Mouse (Mus musculus) MEL (cell line): Measurements from ENCODE around the gene Preb. TPM values are rescaled to one million over a fixed set of nuclear protein-coding genes. Genes with fewer than 3 reads are reported as not detected.

Source experiments
- DNase-seq: peaks from one replicate; pipeline ENCODE4 v3.0.0; 2011; ENCODE audit warnings: low read depth, low spot score
- H3K27ac ChIP-seq: 2 replicates; pipeline ENCODE4 v1.5.1; 2012; ENCODE audit warnings: low read depth, mild to moderate bottlenecking, control low read depth, low read length, moderate library complexity; ENCODE audit not compliant: control insufficient read depth
- H3K27me3 ChIP-seq, 2 experiments: fragments of 150-350 bp in 1 of 2; sonication (generic) in 1 of 2; 2 replicates each; pipeline ENCODE4 v1.6.1; 2012; ENCODE audit warnings: low read length in 2 of 2, mild to moderate bottlenecking in 2 of 2, improper control_type of control experiment in 1 of 2, moderate library complexity in 1 of 2; ENCODE audit not compliant: insufficient read depth in 2 of 2, control insufficient read depth in 1 of 2
- H3K36me3 ChIP-seq, 2 experiments: 2 replicates each; pipeline ENCODE4 v1.6.1; 2012 to 2014; ENCODE audit warnings: low read length in 2 of 2, improper control_type of control experiment in 1 of 2, inconsistent platforms in 1 of 2, mild to moderate bottlenecking in 1 of 2; ENCODE audit not compliant: insufficient read depth in 2 of 2, control insufficient read depth in 1 of 2
- H3K4me1 ChIP-seq, 2 experiments: fragments of 150-350 bp in 1 of 2; sonication (generic) in 1 of 2; 2 replicates each; pipeline ENCODE4 v1.6.1; 2012; ENCODE audit warnings: low read length in 2 of 2, improper control_type of control experiment in 1 of 2, mild to moderate bottlenecking in 1 of 2; ENCODE audit not compliant: insufficient read depth in 2 of 2, control insufficient read depth in 1 of 2
- H3K4me3 ChIP-seq, 2 experiments: fragments of 150-350 bp in 1 of 2; sonication (generic) in 1 of 2; 2 replicates each; pipeline ENCODE4 v1.5.1; 2012; ENCODE audit warnings: low read depth in 2 of 2, low read length in 2 of 2, mild to moderate bottlenecking in 2 of 2, moderate library complexity in 2 of 2, control low read depth in 1 of 2, improper control_type of control experiment in 1 of 2; ENCODE audit not compliant: control insufficient read depth in 1 of 2, insufficient read depth in 1 of 2
- H3K79me2 ChIP-seq: 2 replicates; pipeline ENCODE4 v1.6.1; 2012; ENCODE audit warnings: mild to moderate bottlenecking, low read length, moderate library complexity; ENCODE audit not compliant: control insufficient read depth, poor library complexity, insufficient read depth
- H3K9ac ChIP-seq: 2 replicates; pipeline ENCODE4 v1.6.1; 2012; ENCODE audit warnings: low read depth, mild to moderate bottlenecking, control low read depth, low read length, moderate library complexity; ENCODE audit not compliant: control insufficient read depth, poor library complexity, severe bottlenecking
- H3K9me3 ChIP-seq: fragments of 150-350 bp; sonication (generic); replicated peaks from 2 replicates; pipeline ENCODE4 v1.6.1; 2012; ENCODE audit warnings: mild to moderate bottlenecking, low read length, improper control_type of control experiment, moderate library complexity; ENCODE audit not compliant: insufficient read depth
- CHD2 ChIP-seq: IDR thresholded peaks from 2 replicates; pipeline ENCODE4 v1.6.1; 2011; ENCODE audit warnings: low read length, improper control_type of control experiment
- CTCF ChIP-seq, 3 experiments: IDR thresholded peaks in 2 of 3; conservative IDR thresholded peaks in 1 of 3; 2 replicates each; pipeline ENCODE4 v1.5.1; 2011 to 2012; ENCODE audit warnings: low read length in 3 of 3, low read depth in 2 of 3, mild to moderate bottlenecking in 2 of 3, improper control_type of control experiment in 1 of 3, inconsistent platforms in 1 of 3, mixed read lengths in 1 of 3, moderate library complexity in 1 of 3; ENCODE audit not compliant: control insufficient read depth in 1 of 3, insufficient read depth in 1 of 3, poor library complexity in 1 of 3, severe bottlenecking in 1 of 3
- E2F4 ChIP-seq: IDR thresholded peaks from 2 replicates; pipeline ENCODE4 v1.6.1; 2011; ENCODE audit warnings: low read depth, low read length, improper control_type of control experiment, borderline replicate concordance
- ELF1 ChIP-seq: IDR thresholded peaks from 2 replicates; pipeline ENCODE4 v1.6.1; 2014; ENCODE audit warnings: low read depth, mild to moderate bottlenecking, inconsistent platforms, low read length, improper control_type of control experiment, moderate library complexity
- EP300 ChIP-seq, 2 experiments: IDR thresholded peaks; 2 replicates each; pipeline ENCODE4 v1.6.1; 2011; ENCODE audit warnings: improper control_type of control experiment in 2 of 2, low read length in 2 of 2, low read depth in 1 of 2, mild to moderate bottlenecking in 1 of 2
- ETS1 ChIP-seq: IDR thresholded peaks from 2 replicates; pipeline ENCODE4 v1.6.1; 2012; ENCODE audit warnings: low read depth, mild to moderate bottlenecking, inconsistent platforms, low read length, improper control_type of control experiment, moderate library complexity
- GABPA ChIP-seq: IDR thresholded peaks from 2 replicates; pipeline ENCODE4 v1.6.1; 2012; ENCODE audit warnings: low read depth, mild to moderate bottlenecking, inconsistent platforms, low read length, improper control_type of control experiment, moderate library complexity
- GATA1 ChIP-seq: IDR thresholded peaks from 2 replicates; pipeline ENCODE4 v1.6.1; 2011; ENCODE audit warnings: low read depth, low read length, improper control_type of control experiment
- HCFC1 ChIP-seq: IDR thresholded peaks from 2 replicates; pipeline ENCODE4 v1.6.1; 2012; ENCODE audit warnings: low read depth, mild to moderate bottlenecking, inconsistent platforms, low read length, improper control_type of control experiment, moderate library complexity
- KAT2A ChIP-seq: conservative IDR thresholded peaks from 2 replicates; pipeline ENCODE4 v1.6.1; 2012; ENCODE audit warnings: low read depth, low read length, improper control_type of control experiment, inconsistent platforms
- MAX ChIP-seq: IDR thresholded peaks from 2 replicates; pipeline ENCODE4 v1.6.1; 2011; ENCODE audit warnings: low read length, improper control_type of control experiment
- MAZ ChIP-seq: IDR thresholded peaks from 2 replicates; pipeline ENCODE4 v1.6.1; 2012; ENCODE audit warnings: low read depth, mild to moderate bottlenecking, inconsistent platforms, low read length, improper control_type of control experiment
- MXI1 ChIP-seq: IDR thresholded peaks from 2 replicates; pipeline ENCODE4 v1.6.1; 2011; ENCODE audit warnings: mild to moderate bottlenecking, low read depth, low read length, improper control_type of control experiment
- MYC ChIP-seq: IDR thresholded peaks from 2 replicates; pipeline ENCODE4 v1.6.1; 2011; ENCODE audit warnings: low read depth, mild to moderate bottlenecking, low read length, improper control_type of control experiment, moderate library complexity
- NELFE ChIP-seq: IDR thresholded peaks from 2 replicates; pipeline ENCODE4 v1.6.1; 2011; ENCODE audit warnings: low read depth, low read length, improper control_type of control experiment
- NRF1 ChIP-seq: IDR thresholded peaks from 2 replicates; pipeline ENCODE4 v1.6.1; 2014; ENCODE audit warnings: low read depth, mild to moderate bottlenecking, inconsistent platforms, low read length, improper control_type of control experiment, moderate library complexity; ENCODE audit not compliant: poor library complexity, insufficient read depth, severe bottlenecking
- POLR2A ChIP-seq, 2 experiments: IDR thresholded peaks; 2 replicates each; pipeline ENCODE4 v1.6.1; 2011 to 2012; ENCODE audit warnings: low read length in 2 of 2, mild to moderate bottlenecking in 2 of 2, control low read depth in 1 of 2, improper control_type of control experiment in 1 of 2, low read depth in 1 of 2, moderate library complexity in 1 of 2; ENCODE audit not compliant: control insufficient read depth in 1 of 2, insufficient read depth in 1 of 2, poor library complexity in 1 of 2
- POLR2AphosphoS2 ChIP-seq: IDR thresholded peaks from 2 replicates; pipeline ENCODE4 v1.6.1; 2011; ENCODE audit warnings: low read length, improper control_type of control experiment
- POLR2AphosphoS5 ChIP-seq: IDR thresholded peaks from 2 replicates; pipeline ENCODE4 v1.6.1; 2012; ENCODE audit warnings: low read depth, borderline replicate concordance, mild to moderate bottlenecking, inconsistent platforms, low read length, moderate library complexity, mixed read lengths
- RAD21 ChIP-seq: IDR thresholded peaks from 2 replicates; pipeline ENCODE4 v1.6.1; 2011; ENCODE audit warnings: mild to moderate bottlenecking, low read depth, low read length, improper control_type of control experiment
- SIN3A ChIP-seq: IDR thresholded peaks from 2 replicates; pipeline ENCODE4 v1.6.1; 2012; ENCODE audit warnings: low read length, improper control_type of control experiment, inconsistent platforms
- SMC3 ChIP-seq: IDR thresholded peaks from 2 replicates; pipeline ENCODE4 v1.6.1; 2011; ENCODE audit warnings: low read depth, low read length, improper control_type of control experiment
- TAL1 ChIP-seq: IDR thresholded peaks from 2 replicates; pipeline ENCODE4 v1.6.1; 2012; ENCODE audit warnings: mild to moderate bottlenecking, inconsistent platforms, low read length, moderate library complexity, mixed read lengths
- TBP ChIP-seq: IDR thresholded peaks from 2 replicates; pipeline ENCODE4 v1.8.0; 2011; ENCODE audit warnings: low read depth, low read length, improper control_type of control experiment
- TCF12 ChIP-seq: IDR thresholded peaks from 2 replicates; pipeline ENCODE4 v1.6.1; 2014; ENCODE audit warnings: low read depth, mild to moderate bottlenecking, inconsistent platforms, low read length, improper control_type of control experiment, moderate library complexity
- UBTF ChIP-seq: IDR thresholded peaks from 2 replicates; pipeline ENCODE4 v1.6.1; 2012; ENCODE audit warnings: low read depth, mild to moderate bottlenecking, inconsistent platforms, low read length, improper control_type of control experiment, moderate library complexity, borderline replicate concordance; ENCODE audit not compliant: insufficient read depth
- USF1 ChIP-seq: IDR thresholded peaks from 2 replicates; pipeline ENCODE4 v1.6.1; 2014; ENCODE audit warnings: low read depth, mild to moderate bottlenecking, inconsistent platforms, low read length, improper control_type of control experiment, moderate library complexity
- USF2 ChIP-seq, 2 experiments: IDR thresholded peaks; 2 replicates each; pipeline ENCODE4 v1.6.1; 2011 to 2012; ENCODE audit warnings: improper control_type of control experiment in 2 of 2, low read length in 2 of 2, borderline replicate concordance in 1 of 2, inconsistent platforms in 1 of 2, low read depth in 1 of 2, mild to moderate bottlenecking in 1 of 2; ENCODE audit not compliant: insufficient read depth in 1 of 2
- ZC3H11A ChIP-seq: IDR thresholded peaks from 2 replicates; pipeline ENCODE4 v1.6.1; 2012; ENCODE audit warnings: low read depth, mild to moderate bottlenecking, inconsistent platforms, low read length, improper control_type of control experiment
- ZKSCAN1 ChIP-seq: IDR thresholded peaks from 2 replicates; pipeline ENCODE4 v1.6.1; 2012; ENCODE audit warnings: low read depth, mild to moderate bottlenecking, inconsistent platforms, low read length, improper control_type of control experiment, moderate library complexity
- ZMIZ1 ChIP-seq: IDR thresholded peaks from 2 replicates; pipeline ENCODE4 v1.6.1; 2012; ENCODE audit warnings: low read depth, mild to moderate bottlenecking, inconsistent platforms, low read length, improper control_type of control experiment, moderate library complexity
- ZNF384 ChIP-seq: IDR thresholded peaks from 2 replicates; pipeline ENCODE4 v1.6.1; 2012; ENCODE audit warnings: low read depth, mild to moderate bottlenecking, inconsistent platforms, low read length, improper control_type of control experiment
- polyA plus RNA-seq, 2 experiments: library from polyadenylated mRNA; stranded (reverse) in 1 of 2; unstranded in 1 of 2; fragments of >175 nt in 1 of 2; fragments of >200 nt in 1 of 2; gene quantifications; 2 replicates each; pipeline versions ENCODE4 v1.2.1 to v1.2.4; 2012; ENCODE audit warnings: low replicate concordance in 2 of 2, low read depth in 1 of 2; ENCODE audit not compliant: insufficient read length in 2 of 2, insufficient read depth in 1 of 2, missing spikeins in 1 of 2
- total RNA-seq: library from RNA; depleted of rRNA; stranded (reverse); fragments of 300-350 nt; gene quantifications from 2 replicates; pipeline ENCODE4 v1.2.3, GENCODE M21; 2012

Preb gene
- total and polyA plus RNA-seq, 3 experiments = 143 to 247 TPM; not detected in 1

DNA sequence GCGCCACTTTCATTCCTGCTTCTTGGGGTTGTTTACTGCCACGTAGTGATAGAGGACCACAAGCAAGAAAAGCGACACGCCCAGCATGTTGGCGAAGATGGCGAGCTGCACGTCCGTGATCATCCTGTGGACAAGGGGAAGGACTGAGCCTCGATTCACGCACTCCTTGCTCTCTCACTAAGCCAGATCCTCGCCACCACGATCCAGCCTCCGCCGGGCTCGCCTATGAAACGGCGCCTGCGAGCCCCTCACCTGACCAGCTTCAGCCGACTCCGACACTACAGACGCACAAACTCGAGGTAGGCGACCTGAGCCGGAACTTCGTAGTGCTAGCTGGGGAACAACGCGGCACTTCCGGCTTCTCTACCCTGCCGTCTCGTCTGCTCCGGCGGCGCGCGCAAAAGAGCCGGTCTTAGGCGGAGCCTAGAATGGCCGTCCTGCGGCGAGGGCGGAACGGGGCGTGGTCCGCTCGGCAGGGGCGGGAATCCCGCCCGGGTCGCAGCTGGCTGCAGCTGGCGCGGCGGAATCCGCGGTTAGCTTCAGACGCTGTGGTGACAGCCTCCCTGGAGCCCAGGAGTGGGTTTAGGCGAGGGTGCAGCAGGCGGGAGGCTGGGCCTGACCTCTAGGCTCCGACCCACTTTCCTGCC, 52.6 kb downstream of the Preb start, which contains the start of gene Ost4:
Gene Ost4 (minus strand): TSS at position 376 of the 647 bp plus-strand sequence.
- no peak for TF ChIP-seq EP300 (IDR thresholded peaks at IDR 0.05; ENCODE audit: low read depth in 1 of 2, low read length in 2 of 2)
- peak; percentile 2; the same call in 1 of the 2 replicates for TF ChIP-seq SMC3
- peak; percentile 88 for TF ChIP-seq TBP
- peak; percentile 78 for TF ChIP-seq NRF1
- no peak for TF ChIP-seq POLR2AphosphoS5
- TF ChIP-seq TAL1 = no peak
- TF ChIP-seq MAZ = peak; percentile 30; the same call in 1 of the 2 replicates
- peak; percentile 49 for TF ChIP-seq TCF12
- peak; percentile 79; the same call in 1 of the 2 replicates for TF ChIP-seq MYC
- TF ChIP-seq USF2 (IDR thresholded peaks at IDR 0.05; ENCODE audit: borderline replicate concordance in 1 of 2, insufficient read depth in 1 of 2, low read depth in 1 of 2, low read length in 2 of 2) = no peak
- peak; percentile 96 for TF ChIP-seq ZMIZ1
- TF ChIP-seq CHD2 = no peak
- TF ChIP-seq MXI1 = peak; percentile 92
- peak; percentile 75 for TF ChIP-seq ETS1
- TF ChIP-seq HCFC1 = peak; percentile 98
- TF ChIP-seq KAT2A = no peak; the same call in 1 of the 2 replicates
- TF ChIP-seq ELF1 = peak; percentile 97
- no peak for TF ChIP-seq ZKSCAN1
- TF ChIP-seq UBTF = no peak
- TF ChIP-seq ZNF384 = no peak
- TF ChIP-seq POLR2A (IDR thresholded peaks at IDR 0.05; ENCODE audit: control insufficient read depth in 1 of 2, insufficient read depth in 1 of 2, low read depth in 1 of 2, low read length in 2 of 2, poor library complexity in 1 of 2) = peak; percentile 98
- TF ChIP-seq NELFE = peak; percentile 99
- peak; percentile 89; the same call in 1 of the 2 replicates for TF ChIP-seq E2F4
- peak; percentile 30; the same call in 1 of the 2 replicates for TF ChIP-seq USF1
- TF ChIP-seq MAX = peak; percentile 59
- peak; percentile 28; the same call in 1 of the 2 replicates for TF ChIP-seq GABPA
- no peak for TF ChIP-seq RAD21
- no peak for TF ChIP-seq ZC3H11A
- TF ChIP-seq POLR2AphosphoS2 = peak; percentile 99
- no peak for TF ChIP-seq CTCF (IDR thresholded peaks at IDR 0.05 in 2 of 3, conservative IDR thresholded peaks at IDR 0.05 in 1 of 3; ENCODE audit: control insufficient read depth in 1 of 3, insufficient read depth in 1 of 3, low read depth in 2 of 3, low read length in 3 of 3, poor library complexity in 1 of 3, severe bottlenecking in 1 of 3)
- TF ChIP-seq GATA1 = no peak
- peak; percentile 96 for TF ChIP-seq SIN3A
- Histone ChIP-seq H3K9ac (peak within 1 kb of the TSS; percentile 73), H3K79me2 (peaks cover 18% of the 10 kb centered on the region), H3K4me3 (peak within 1 kb of the TSS; percentile 76 to 77), H3K4me1 (peaks cover 3 to 20% of the 10 kb centered on the region in 2 experiments; a peak in 3 of 4 replicates), H3K27me3 (no peaks in the 10 kb centered on the region), H3K27ac (peak within 1 kb of the TSS; percentile 52), H3K36me3 (peaks cover 4 to 8% of the 10 kb centered on the region in 2 experiments), H3K9me3 (no peaks in the 10 kb centered on the region)
- peak; percentile 99 for DNase-seq
